Mouse (Mus musculus) layer of hippocampus, adult 9-11 months (tissue): Measurements from ENCODE around the gene Pam.
"Not testable (repeated sequence)": the region's sequence is repeated elsewhere in the genome, so short reads cannot be mapped to it uniquely, and the experiment has no call there.

Experiments
- DNase-seq: peaks from one replicate; pipeline ENCODE4 v3.0.0; 2022

Gene Pam

DNA sequence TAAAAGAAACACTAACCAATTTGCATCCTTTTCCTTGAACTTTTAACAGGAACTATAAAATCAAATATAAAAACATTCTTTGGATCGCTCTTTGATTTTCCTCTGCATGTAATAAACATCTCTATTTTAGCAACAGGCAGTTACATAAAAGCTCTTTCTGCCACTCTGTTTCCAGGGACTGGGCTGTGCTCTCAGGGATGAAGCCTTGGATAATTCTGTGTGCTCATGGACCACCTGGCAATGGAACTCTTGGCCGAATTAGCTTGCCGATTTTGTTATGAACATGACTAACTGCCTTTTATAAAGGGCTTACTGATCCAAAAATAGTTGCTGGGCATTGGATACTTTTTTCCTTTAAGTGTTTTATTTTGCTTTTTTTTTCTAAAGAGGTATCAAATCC, 134.8 kb downstream of the Pam start:
- DNase-seq: peak; percentile 43

DNA sequence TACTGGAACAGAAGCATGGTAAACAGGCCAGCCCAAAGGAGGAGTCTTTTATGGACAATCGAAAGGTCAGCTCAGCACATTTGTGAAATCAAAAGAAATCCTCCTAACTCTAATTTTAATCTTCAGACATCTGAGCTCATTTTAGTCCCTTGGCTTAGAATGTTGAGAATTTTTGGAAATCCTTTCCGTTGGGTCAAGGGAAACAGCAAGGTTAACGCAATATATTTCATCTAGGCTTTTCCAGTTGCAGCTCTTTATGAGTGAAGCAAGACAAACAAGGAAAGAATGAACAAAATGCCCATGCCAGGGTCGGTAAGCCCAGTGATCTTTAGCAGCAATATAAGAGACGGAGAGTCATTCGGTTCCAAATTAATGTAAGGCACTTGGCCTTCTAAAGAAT, 135.3 kb downstream of the Pam start:
- DNase-seq: no peak

DNA sequence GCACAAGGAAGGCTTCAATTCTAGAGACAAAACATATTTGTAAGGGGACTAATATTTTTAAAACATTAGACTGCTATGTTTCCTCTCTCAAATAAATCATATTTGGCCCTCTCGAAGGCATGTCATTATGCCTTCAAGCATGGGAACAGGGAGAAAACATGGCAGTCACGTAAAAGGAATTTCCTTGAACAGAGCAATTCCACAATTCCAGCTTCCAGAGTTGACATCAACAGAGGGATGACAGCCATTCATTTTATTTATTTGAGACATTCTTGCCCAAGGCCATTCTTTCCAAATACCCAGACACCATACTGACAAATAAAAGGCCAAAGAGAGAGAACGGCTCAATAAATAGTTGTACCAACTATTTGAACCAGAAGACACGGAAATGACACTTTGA, 136.7 kb downstream of the Pam start:
- no peak for DNase-seq

DNA sequence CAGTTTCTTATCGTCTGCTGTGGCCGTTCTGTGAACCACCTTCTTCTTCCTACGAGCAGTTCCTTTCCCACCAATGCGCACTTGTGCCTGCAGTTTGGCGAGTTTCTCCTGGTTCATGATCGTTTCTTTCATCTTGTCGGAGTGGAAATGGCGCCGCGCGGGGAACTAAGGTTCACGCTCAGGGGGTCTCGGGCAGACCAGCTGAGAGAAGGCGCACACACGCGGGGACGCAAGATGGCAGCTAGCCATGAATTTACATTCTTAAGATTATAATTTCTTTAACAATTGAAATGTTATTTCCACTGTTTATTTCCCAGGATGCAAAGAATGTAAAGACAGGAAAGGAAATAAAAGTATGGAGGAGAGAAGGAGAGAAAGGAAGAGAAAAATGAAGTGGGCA, 146.2 kb downstream of the Pam start:
- not testable (repeated sequence) for DNase-seq

DNA sequence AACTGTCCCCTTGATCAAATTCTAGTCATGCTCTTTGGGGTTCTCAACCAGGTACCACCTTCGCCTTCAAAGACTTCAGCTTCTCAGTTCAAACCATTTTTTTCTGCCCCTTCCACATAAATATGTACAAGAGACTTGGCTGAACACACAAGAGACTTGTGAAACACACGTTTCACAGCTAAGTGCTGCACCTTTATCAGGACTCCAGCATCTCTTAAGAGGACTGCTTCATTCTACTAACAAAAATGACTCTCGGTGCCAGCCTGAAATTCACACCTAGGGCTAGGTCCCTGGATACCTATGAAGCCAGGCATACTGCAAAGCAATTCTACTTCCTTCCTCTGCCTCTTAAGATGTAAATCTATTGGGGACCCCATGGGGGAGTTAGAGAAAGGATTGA, 148.3 kb downstream of the Pam start:
- no peak for DNase-seq

DNA sequence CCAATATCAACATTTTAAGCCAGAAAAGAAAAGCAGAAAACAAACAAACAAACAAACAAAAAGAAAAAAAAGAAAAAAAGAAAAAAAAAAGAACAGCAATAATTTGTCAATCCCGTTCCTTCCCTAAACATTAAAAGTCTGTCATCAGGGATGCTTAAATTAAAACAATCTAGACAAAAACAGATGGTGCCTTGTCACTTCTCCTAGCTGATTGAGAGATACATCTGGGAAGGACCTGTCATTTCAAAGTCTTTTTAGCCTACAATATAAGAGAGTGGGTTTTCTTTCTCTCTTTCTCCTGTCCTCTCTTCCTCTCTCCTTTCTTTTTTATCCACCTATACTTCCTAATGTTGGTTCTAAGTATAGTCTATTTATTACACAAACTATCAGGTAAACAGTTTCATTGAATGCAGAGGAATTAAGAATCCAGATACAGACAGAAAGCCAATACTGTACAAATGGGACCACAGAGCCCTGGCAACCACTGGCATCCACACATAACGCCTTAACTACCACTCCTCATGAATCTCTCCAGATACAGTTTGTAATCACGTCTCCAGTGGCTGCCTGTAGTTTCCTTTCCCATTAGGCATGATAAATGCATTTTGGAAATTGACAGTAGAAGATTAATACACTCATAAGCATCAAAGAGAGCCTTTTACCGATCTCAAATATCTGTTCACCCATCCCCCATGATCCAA, 151.4 kb downstream of the Pam start:
- no peak for DNase-seq

- no peak for DNase-seq
Measured at GRCm38 (mm10) chr1:97943402-97943801, 152.0 kb downstream of the Pam start.

GRCm38 (mm10) chr1:97942966-97943365, 152.5 kb downstream of the Pam start:
- no peak for DNase-seq

DNA sequence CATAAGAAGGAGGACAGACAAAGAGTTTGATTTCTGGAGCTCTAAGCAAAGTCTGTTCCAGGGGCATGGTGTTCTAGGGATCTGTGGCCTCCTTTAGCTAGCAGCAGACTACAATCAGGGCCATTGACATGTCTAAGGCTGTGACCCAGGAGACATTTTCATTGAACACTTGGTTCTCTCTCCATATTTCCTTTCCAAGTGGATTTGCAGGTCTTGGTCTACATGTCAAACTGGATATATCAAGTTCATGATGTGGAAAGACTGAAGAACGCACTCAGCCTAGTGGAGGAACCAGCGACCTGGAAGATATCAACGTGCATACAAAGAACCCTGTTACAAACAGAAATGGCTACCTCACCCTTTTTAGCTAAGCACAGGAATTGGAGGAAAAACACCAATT, 156.9 kb downstream of the Pam start:
- no peak for DNase-seq

- DNase-seq: no peak
Measured at GRCm38 (mm10) chr1:97938053-97938452, 157.4 kb downstream of the Pam start.

DNA sequence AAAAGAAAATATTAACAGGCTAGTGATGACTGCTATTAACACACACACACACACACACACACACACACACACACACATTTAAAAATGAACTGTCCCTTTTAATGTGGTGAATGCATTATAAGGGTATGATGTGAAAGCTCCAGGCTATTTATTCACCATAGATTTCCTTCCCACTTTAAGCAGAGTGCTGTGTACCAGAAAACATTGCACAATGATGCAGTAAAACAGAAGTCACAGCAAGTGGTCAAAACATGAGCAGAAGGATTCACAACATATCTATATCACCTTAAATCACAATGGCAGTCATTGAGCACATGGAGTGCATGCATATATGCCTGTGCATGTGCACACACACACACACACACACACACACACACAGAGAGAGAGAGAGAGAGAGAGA, 160.5 kb downstream of the Pam start:
- DNase-seq: no peak

GRCm38 (mm10) chr1:97931220-97931619, 164.2 kb downstream of the Pam start:
- DNase-seq: no peak

DNA sequence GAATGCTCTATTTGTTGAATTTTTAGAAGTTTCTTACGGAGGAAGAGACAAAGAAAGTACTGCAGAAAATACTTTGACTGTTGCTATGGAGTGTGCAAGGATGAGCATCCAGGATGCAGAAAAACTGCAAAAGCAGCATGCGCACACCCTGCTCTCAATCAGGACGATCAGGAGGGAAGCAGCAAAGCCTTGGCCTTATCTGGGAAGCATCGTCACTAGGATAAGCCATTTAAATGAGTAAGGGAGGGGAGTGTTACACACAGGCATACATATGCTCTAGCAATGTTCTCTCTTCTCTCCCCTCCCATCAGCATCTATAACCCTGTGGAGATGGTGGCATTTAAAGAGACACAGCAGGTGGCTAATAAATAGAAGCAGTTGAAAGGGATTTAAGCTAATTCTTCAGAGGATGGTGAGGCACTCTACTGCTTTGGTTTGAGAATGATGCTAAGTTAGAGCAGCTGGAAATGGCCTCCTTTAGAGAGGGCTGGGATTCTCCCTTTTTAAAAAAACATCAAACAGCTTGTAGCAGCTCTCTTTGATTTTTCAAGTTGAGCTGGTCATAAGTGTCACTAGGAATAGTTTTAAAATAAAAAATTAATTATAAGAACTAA, 165.9 kb downstream of the Pam start:
- DNase-seq: no peak

DNA sequence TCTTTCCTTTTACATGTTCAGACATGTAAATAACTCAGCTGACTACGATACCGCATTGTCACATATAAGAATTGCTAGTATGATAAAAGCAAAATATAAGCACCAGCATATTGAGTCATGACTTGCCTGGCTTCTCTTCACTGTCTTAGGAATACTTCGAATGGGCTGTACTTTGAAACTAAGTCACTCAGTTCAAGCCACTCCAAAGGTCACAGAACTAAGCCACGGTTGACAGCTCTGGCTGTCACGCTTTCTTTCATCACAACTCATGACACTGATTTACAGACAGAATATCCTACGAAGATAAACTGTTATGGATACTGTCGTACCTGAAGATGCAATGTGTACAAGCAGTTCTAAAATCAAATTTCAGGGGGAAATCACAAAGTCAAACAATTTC, 168.7 kb downstream of the Pam start:
- no peak for DNase-seq

GRCm38 (mm10) chr1:97926017-97926540, 169.4 kb downstream of the Pam start:
- DNase-seq: no peak

GRCm38 (mm10) chr1:97922395-97922794, 173.1 kb downstream of the Pam start:
- DNase-seq: no peak

- no peak for DNase-seq
Measured at GRCm38 (mm10) chr1:97921886-97922285, 173.6 kb downstream of the Pam start.

GRCm38 (mm10) chr1:97918495-97918894, 177.0 kb downstream of the Pam start:
- DNase-seq: no peak

DNA sequence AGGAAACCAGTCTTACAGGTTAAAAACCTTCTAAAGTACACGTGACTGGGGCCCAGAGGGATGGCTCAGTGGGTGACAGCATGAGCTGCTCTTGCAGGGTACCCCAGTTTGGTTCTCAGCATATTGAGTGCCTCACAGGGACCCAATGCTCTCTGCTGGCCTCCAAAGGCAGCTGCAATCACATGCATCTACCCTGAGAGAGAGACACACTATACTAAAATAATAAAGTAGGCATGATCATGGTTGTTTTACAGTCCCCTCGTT, 178.5 kb downstream of the Pam start:
- DNase-seq: no peak

DNA sequence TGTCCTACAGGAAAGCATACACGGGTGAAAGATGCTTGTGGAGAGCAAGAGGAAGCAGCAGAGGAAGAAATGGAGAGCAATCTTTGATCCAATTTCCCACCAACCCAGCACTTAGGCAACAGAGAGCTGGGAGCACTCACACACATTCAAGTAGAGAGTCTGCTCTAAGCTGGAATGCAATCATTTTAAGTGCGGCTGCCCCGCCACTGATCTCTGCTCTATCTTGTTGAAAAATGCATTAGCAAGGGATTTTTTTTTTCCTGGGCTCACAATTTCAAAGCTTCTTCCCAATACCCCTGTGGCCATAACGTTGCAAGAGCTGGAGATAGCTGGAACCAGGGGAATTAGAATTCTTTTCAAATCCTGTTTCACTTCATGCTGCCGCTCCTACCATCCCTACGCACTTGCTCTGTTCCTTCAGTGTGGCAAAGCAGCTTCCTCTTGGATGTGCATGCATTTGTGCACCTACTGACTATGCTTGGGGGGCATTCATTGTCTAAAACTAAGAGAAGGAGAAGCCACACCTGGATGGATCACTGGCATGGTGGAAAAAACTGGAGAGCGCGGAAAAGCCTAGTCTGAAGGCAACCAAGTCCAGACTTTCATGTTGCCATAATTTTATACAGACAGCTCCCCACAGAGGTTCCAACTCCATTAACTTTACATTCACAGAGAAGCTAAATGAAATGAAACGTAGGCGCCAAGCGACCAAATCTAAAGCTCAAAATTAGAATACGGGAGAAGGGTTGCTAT, 179.1 kb downstream of the Pam start:
- DNase-seq: no peak

DNA sequence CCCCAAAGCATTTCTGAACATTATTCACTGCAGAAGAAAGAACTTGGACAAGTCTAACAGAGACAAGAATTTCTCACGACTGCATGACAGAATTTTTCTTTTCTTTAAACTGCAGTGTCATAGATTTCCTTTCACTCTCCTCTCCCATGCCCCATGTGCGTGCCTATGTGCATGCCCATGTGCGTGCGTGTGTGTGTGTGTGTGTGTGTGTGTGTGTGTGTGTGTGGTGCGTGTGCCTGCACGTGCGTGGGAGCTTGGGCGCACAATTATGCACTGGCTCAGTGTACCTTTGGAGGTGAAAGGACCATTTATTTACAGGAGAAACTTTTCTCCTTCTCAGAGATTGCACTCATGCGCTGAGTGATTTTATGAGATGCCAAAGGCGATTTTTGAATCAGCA, 179.7 kb downstream of the Pam start:
- no peak for DNase-seq

DNA sequence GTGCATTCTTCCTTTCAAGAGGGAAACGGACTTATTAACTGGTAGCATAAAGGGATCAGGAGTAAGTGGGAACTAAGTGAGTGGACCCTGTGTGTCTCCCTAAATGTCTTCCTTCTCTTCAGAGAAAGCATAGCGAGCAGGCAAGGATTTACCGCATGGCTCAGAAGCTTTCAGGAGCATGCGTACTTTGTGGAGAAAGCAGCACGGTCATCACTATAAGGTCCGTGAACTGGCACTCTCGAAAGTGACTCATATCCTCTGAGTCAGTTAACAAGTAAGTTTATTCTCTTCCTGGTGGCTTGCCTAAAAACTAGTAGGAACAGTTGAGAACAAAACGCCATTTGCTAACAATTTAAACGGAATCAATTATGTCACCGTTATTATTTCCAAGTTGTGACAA, 184.6 kb downstream of the Pam start:
- no peak for DNase-seq

GRCm38 (mm10) chr1:97909561-97909960, 185.9 kb downstream of the Pam start:
- no peak for DNase-seq

- DNase-seq: no peak
Measured at GRCm38 (mm10) chr1:97908736-97909135, 186.7 kb downstream of the Pam start.
